Mouse (Mus musculus): ENCODE results near the gene Grxcr1.

Gene Grxcr1

GRCm38 (mm10) chr5:68031744-68032143 lies at the start of gene Grxcr1:
Grxcr1 (plus strand) TSS chr5:68031835.
- no peak for DNase-seq

DNA sequence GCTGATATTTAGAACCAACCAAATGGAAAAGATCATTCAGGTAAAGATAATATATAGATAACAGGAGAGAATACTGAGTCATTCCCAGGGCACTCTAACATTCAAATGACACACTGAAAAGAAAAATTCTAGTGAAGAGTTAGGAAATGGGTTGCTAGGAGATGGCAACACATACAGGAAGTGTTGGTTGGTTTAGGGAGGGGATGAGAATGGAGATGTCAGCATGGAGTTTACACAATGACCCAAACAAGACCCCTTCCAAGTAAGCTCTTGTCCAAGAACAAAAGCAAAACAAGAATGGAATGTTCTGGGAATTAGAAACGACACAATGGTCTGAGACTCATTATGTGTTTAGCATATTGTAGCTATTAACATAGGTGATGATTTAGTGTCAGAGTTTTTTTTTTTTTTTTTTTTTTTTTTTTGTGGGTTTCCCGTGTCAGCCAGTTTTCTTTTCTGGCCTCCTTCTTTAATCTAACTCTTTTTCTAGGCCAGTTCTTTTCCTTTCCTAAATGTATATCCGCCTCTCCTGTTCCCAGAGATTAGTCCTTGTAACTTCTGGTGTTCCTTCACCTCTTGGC lies 49.6 kb upstream of the Grxcr1 start:
- no peak for DNase-seq

DNA sequence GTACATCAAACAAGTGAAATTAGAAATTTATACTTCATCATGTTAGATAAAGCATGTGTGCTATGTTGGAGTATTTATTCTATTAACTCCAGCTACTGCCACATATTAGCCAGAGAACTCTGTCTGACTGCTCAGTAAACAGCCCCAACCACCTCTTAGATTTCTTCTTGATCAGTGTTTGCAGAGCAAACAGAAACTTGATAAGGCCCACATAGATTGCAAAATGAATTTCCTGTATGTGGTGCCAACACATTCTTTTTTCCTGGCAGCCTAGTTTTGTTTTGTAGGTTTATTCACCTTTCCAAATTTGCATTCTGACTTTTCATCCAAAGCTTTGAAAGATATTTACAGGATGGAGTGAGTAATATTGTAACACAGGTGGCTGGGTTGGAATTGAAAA lies 41.2 kb upstream of the Grxcr1 start:
- DNase-seq = no peak

DNA sequence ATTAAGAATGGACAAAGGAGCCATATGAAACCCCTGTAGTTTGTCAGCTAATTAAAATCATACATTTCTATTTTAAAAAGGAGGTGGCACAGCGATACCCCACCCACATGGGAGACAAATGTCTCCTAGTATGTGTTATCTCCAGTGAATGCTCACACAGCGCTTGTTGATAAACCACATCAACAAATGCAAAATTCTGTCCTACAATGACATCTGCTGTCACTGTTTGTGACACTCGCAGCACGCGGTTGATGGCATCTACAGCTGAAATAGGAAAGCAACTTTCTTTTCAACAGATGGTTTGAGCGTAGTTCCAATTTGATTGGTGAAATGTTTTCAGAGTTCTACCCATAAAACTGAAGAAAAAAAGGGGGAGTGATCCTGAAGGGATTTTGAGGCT lies 29.0 kb upstream of the Grxcr1 start:
- no peak for DNase-seq

DNA sequence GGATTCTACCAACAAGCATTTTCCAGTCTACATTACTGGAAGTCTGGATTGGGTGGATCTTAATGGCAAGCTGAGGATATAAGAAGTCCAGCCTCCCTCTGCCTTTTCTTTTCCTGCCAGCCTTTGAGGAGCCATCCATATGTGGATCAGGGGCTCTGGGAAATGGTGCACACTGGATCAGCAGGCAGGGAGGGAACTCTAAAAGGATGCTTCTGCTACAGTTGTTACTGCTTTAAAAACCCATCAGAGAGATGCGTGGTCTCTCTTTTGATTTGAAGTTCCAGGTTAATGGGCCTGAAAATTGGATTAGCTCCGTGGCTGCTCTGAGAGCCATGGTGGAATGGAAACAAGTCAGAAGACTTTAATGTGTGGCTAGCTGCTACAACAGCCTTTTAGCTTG lies 27.7 kb upstream of the Grxcr1 start:
- no peak for DNase-seq

DNA sequence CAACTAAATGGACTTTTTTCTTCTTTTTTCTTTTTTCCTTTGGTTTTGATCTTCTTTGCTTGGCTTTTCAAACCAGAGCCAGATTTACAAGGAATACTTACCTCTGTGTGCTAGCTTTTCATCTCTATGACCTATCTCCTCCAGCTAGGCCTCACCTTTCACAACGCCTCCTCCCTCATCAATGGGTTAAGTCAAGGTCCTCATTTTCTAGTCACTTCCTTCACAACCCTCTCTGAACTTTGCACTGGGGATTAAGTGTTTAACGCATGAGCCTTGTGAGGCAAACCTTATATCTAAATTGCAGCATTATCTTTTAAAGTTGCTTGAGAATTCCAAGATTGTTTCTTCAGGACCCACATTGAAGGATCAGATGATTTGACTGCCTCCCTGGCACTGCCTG lies 27.2 kb upstream of the Grxcr1 start:
- no peak for DNase-seq

DNA sequence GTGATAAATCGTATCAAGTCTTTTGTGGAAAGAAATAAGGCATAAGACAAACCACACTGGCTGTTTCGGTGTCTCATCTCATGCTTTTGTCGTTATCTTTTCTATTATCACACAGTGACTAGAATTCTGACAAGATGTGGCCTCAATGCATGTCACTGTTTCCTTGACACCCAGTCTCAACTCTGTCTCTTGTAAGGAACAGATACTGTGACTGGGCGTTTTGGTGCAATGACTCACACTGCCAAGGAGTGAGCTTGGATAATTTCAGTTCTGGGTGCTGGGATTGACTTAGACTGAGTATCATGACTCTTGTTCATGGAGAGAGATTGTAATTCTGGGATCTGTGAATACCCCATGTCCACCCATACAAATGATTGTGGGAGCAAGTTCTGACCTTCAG lies 24.6 kb upstream of the Grxcr1 start:
- DNase-seq = no peak

DNA sequence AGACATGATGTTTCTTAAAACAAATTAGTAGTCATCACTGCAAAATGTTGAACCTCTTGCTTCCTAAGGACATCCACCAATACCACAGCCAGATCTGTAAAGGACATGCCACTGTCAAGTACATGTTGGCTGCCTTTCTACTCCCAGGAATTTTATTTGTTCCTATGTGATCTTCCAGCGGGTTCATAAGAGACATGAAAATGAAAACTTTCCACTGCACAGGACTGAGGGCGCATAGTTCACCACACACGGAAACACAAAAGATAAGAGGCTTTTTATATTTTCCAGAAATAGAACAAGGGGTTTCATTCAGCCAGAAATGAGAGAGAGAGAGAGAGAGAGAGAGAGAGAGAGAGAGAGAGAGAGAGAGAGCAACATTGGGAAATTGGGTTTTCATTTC lies 20.1 kb upstream of the Grxcr1 start:
- DNase-seq = no peak

- peak; percentile 79 to 94 for DNase-seq
Observed at GRCm38 (mm10) chr5:68012618-68013017, 19.0 kb upstream of the Grxcr1 start.

DNA sequence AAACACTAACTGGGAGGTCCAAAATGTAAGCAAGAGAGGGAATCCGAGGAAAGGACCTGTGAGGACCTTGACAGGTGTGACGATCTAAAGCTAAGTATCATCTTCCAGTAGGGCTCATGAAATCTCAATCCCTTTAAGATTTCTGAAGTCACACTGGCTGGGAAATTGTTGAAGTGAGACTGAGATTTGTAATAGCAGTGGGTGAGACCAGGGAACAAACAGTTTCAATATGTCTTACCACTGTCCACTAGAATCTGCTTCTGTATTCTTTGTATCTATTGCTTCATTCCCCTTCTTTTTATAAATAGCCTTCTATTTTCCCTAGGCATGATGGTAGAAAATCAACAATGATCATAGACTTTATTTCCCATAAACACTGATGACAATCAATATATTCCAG lies 10.8 kb upstream of the Grxcr1 start:
- no peak for DNase-seq

GRCm38 (mm10) chr5:68026658-68027422 lies 4.8 kb upstream of the Grxcr1 start:
- no peak for DNase-seq

GRCm38 (mm10) chr5:68027474-68027873 lies 4.2 kb upstream of the Grxcr1 start:
- no peak for DNase-seq

- no peak for DNase-seq
Observed at GRCm38 (mm10) chr5:68033345-68033744, 1.7 kb downstream of the Grxcr1 start.

GRCm38 (mm10) chr5:68039077-68039476 lies 7.4 kb downstream of the Grxcr1 start:
- no peak for DNase-seq

GRCm38 (mm10) chr5:68043339-68043738 lies 11.7 kb downstream of the Grxcr1 start:
- no peak for DNase-seq

DNA sequence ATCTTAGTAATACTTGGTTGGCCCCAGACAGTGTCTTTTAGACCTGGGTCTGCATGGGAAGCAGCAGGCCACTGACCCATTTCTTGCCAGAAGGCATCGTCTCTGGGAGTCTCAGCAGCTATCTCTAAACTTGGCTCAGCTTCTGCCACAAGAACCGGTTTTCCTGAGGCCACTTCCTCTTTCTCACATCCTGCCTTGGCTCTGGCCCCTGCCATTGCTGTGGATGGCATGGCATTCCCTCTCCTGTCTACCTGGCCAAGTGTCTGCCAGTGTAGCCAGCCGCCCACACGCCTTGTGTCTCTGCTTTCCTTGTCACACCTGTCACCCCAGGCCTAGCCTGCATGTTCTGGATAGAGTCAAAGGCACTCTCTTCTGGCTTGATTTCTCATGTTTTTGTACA lies 17.1 kb downstream of the Grxcr1 start:
- peak; percentile 6 to 21 for DNase-seq

- DNase-seq = no peak
Observed at GRCm38 (mm10) chr5:68049536-68049935, 17.9 kb downstream of the Grxcr1 start.

DNA sequence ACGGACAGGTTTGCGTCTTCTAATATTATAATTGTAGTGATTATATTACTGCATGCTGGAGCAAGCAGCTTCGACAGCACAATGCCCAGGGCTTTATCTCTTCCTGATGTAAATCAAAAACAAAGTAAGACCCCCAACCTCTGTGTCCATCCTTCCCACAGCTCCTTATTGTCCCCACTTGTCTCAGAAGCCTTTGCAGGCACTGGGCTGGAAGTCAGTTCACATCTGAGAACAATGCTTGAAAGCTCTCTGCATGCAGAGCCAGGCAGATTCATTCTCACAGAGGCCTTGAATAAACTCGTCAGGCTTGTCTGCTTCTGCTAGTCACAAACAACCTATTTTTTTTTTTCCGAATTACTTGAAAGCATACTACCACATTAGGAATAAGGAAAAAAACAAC lies 19.5 kb downstream of the Grxcr1 start:
- DNase-seq = no peak

DNA sequence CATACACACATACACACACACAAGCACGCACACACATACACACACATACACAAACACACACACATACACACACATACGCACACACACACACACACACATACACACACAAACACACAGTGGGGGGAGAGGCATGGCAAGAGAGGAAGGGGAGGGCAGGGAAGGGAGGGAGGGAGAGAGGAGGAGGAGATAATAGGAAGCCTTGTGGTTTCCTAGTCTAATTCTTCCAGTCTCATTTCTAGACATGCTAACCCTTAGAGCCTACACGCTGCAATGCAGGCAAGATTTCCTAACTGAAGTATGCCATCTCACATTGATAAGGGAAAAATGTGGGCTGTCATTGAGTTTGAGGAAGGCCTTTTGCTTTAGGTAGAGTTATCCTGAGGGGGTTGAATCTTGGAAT lies 25.9 kb downstream of the Grxcr1 start:
- DNase-seq = no peak

DNA sequence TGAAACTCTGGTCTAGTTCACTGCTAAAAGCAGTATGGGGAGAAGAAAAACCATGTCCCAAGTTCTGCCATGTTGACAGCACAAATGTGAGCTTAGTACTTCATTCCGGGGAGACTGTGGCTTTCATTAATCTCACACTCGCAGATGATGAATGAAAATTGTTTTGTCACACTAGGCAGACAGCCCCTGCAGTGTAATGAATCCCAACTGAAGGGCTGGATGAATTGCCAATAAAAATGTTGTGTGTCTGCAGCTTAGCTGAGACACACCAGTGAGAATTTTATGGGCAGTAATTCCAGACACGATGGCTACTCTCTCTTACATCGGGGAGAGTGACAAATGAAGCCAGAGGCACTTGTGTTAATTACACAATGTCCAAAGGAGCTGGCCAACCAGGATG lies 37.1 kb downstream of the Grxcr1 start:
- DNase-seq = no peak

DNA sequence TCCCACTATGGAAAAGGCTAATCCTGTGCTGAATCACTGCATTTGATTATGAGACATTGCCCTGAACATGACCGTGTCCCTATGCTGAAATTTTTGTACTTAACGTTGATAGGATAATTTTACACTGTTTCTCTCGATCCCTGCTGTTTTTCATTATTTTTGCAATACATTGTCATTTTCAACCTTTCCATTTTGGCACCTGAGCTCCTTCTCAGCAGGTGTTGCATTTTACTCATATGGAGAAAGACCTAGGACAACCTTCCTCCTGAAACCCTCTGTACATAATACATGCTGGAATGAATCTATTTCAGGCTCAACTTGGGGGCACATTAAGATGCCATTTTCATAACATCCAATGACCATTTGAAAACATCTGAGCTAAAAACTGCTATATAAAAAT lies 38.7 kb downstream of the Grxcr1 start:
- no peak for DNase-seq

DNA sequence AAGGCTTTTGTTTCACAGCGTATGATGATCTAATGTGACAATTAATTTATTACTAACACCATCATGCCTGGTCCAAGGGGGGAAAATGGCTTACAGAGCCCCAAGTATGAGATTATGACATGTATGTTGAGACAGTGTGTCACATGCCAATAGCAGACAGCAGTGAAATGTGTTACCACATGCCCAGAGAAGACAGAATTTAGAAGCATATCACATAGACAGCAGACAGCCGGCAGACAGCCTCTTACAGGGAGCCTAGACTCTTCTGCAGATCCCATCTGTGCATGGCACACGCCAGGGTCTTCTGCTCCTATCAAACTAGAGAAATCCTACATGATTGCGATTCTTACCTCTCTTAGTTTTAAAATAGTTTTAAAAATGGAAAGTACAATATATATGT lies 40.2 kb downstream of the Grxcr1 start:
- DNase-seq = no peak

DNA sequence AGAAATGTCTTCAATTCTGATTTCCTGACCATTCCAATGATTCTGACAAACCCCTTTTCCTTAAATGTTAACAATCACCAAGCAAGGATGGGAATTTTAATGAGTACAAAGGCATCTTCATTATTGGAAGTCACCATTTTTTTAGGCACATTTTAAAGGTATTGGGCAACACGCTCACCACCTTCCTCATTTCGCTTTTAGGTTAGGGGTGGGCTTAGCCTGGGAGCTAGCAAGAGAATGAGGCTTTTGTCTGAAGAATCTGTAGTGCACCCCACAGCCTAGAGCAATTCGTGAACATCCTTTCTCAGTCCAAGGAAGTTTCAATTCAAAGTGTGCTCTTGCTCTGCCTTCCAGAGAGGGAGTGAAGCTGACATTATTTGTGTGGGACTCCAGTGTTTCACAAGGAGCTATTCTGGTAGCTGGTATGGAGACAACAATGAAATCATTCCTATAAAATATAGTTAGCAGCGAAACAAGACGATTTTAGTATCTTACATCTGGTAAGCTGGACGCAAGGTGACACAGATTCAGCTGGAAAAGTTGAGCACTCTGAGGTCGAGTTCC lies 55.0 kb downstream of the Grxcr1 start:
- no peak for DNase-seq

DNA sequence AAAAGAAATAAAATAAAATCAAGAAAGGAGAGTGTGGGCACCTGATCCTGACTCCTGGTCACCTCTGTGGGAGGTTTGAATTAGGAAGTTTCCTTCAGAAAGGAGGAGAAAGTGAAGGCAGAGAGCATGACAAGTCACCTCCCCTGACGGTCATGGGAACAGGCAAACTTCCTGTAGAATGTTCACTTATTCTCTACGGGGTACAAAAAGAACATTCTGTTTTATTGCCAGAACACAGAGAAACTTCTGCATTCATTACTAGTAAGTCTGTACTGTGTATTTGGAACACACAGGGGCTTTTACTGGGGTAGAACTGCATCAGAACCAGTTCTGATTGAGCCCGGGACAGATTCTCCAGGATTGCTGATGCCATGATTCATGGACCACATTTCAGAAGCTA lies 55.5 kb downstream of the Grxcr1 start:
- DNase-seq = no peak

DNA sequence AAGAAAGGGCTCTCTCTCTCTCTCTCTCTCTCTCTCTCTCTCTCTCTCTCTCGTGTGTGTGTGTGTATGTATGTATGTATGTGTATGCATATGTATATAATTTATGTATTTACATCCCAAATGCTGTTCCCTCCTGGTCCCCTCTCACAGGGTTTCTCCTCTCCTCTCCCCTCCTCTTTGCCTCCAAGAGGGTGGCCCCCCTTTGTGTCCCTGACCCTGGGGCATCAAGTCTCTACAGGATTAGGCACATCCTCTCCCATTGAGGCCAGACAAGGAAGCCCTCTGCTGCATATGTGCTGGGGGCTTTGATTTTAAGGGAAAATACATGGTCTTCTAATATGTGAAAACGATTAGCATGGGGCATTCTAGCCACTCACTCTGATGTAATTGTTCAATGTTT lies 61.5 kb downstream of the Grxcr1 start:
- no peak for DNase-seq
